Mouse (Mus musculus) pancreas, adult 10 weeks (tissue): ENCODE data around the gene Tcfl5. TPM values are rescaled to one million over a fixed set of nuclear protein-coding genes. Genes with fewer than 3 reads are reported as not detected.

Experiments
- polyA plus RNA-seq: library from polyadenylated mRNA; stranded (reverse); fragments of 350-450 nt; fragmentation: Illumina TruSeq; extraction: RNeasy Lipid Tissue Mini Kit (QIAGEN cat#74804); gene quantifications from one replicate; pipeline ENCODE4 v1.2.3, GENCODE M21; 2015; ENCODE audit warnings: low read depth, low replicate concordance; ENCODE audit not compliant: insufficient read depth

The Tcfl5 gene
- polyA plus RNA-seq: not detected

DNA sequence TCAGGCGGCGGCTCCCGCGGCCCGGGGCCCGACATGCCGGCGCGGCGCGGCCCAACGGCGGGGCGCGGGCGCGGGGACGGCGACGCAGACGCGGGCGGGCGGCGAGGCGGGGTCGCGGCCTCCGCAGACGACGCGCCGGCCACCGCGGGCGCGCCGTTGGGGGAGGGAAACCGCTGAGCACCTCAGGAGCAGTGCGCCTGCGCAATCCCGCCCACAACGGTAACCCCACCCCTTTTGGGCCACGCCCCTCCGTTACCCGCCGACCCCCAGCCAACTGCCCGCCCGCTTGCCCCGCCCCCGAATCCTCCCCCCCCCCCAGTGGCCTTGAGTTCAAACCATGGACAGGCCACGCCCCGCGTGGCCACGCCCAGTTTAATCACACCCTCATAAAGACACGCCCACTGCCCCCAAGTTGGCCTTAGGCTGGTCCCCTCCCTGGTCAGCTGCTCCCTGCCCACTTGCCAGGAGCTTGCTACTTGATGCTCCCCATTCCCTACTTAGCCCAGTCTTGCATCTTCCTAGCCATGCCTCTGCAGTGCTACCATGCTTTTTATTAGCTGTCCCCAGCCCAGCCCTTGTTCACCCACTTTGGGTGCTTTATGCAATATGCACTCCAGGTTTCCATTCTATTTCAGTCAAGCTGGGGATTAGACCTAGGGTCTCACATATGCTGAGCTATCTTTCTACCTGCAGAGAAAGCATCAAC, at the start of gene Tcfl5:
Gene Tcfl5 (minus strand): TSS at position 154 of the 706 bp plus-strand sequence.

DNA sequence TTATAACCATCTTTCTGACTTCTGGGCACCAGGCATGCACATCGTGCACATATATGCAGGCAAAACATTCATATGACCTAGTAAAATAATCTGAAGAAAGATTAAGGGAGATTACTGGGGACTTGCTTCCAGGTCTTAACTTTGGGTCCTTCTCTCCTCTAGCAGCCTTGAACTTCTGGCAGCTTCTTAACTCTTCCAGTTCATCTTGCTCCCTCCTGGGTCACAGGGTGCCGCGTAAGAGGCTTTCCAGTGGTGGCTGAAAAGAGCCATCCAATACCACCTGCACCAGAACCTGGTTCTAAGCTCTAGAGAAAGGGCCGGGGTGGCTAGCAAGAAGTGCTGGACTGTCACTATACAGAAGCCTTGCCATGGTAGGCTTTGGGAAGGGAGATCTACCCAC, 45.0 kb downstream of the Tcfl5 start, which contains the start of gene Col9a3:
Gene Col9a3 (plus strand): TSS at position 301 of the 400 bp plus-strand sequence.

DNA sequence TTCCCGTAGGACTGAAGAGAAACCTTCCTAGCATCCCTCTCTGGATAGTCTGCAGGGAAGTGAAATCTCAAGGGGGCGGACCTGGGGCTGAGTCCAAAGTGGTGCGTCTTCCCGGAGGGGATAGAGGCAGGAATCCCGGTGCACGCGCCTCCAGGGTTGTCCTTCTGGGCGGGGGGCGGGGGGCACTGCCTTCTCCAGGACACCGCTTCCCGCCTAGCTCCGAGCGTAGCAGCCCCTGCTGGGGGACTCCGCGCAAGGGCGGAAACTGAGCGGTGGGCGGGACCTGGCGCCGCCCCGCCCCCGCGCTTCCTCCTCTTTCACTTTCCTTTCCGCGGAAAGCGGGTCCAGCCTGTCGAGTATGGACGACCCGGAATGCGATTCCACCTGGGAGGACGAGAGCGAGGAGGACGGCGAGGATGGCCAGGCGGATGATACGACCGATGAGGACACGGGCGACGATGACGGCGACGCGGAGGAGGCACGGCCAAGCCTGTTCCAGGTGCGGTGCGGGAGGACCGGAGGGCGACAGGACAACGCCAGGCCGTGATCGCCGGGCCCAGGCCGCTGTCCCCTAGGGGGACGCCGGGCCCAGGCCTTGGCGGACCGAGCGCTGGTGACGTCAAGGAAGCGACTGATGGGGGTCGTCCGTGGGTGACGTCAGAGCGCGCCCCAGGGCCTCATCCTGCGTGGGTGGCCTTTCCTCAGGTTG, 53.2 kb downstream of the Tcfl5 start, which contains the start of gene Ogfr:
Gene Ogfr (plus strand): TSS at position 123 of the 709 bp plus-strand sequence.

DNA sequence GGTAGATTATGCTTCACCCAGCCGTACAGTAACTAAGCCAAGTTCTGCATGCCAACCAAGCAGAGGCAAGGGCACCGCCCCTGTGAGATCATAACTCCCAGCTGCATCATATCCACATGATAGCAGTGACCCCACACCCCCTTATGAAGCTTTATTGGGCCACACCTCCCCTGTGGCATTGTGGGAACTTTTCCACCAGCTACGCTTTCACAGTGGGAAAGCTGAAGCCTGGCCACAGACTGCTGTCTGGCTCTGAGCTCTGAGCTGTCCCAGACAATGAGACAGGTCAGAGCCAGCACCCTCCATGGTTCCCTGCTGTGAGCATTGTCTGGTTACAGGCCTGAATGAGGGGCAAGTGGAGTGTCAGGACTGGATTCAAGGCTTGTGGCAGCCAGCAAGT, 61.5 kb downstream of the Tcfl5 start, which contains the start of gene Mrgbp:
Gene Mrgbp (plus strand): TSS at position 303 of the 400 bp plus-strand sequence.

Other genes with a start within 250 kb of the Tcfl5 start
- 6.0 TPM for gene Slco4a1, start 186.5 kb downstream of the Tcfl5 start, polyA plus RNA-seq
- gene Ntsr1, start 142.7 kb downstream of the Tcfl5 start, polyA plus RNA-seq: not detected
- 9.0 TPM for gene Mrgbp, start 61.4 kb downstream of the Tcfl5 start, polyA plus RNA-seq
- 7.9 TPM for gene Ogfr, start 53.5 kb downstream of the Tcfl5 start, polyA plus RNA-seq
- gene Col9a3, start 44.9 kb downstream of the Tcfl5 start, polyA plus RNA-seq: 3.4 TPM
- 6.4 TPM for gene Dido1, start 67.3 kb upstream of the Tcfl5 start, polyA plus RNA-seq
- gene Gid8, start 67.4 kb upstream of the Tcfl5 start, polyA plus RNA-seq: 6.6 TPM
- gene Slc17a9, start 82.6 kb upstream of the Tcfl5 start, polyA plus RNA-seq: 24.0 TPM
- gene Bhlhe23, start 134.2 kb upstream of the Tcfl5 start, polyA plus RNA-seq: not detected